Mouse (Mus musculus) hindbrain, embryonic 10.5 days (tissue): ENCODE measurements around the gene Sox5. TPM values are rescaled to one million over a fixed set of nuclear protein-coding genes. Genes with fewer than 3 reads are reported as not detected.

Source experiments
- DNase-seq: peaks from one replicate; pipeline ENCODE4 v3.0.0-alpha.2; 2017; ENCODE audit warnings: low spot score
- H3K27ac ChIP-seq: fragments of 300-500 bp; sonication (generic); 2 replicates; pipeline ENCODE4 v1.5.1; 2016; ENCODE audit warnings: mild to moderate bottlenecking, moderate library complexity
- H3K27me3 ChIP-seq: fragments of 300-500 bp; sonication (generic); 2 replicates; pipeline ENCODE4 v1.6.1; 2016; ENCODE audit warnings: mild to moderate bottlenecking; ENCODE audit not compliant: poor library complexity, insufficient read depth, severe bottlenecking
- H3K36me3 ChIP-seq: fragments of 300-500 bp; sonication (generic); 2 replicates; pipeline ENCODE4 v1.6.1; 2016; ENCODE audit warnings: mild to moderate bottlenecking, moderate library complexity
- H3K4me1 ChIP-seq: fragments of 300-500 bp; sonication (generic); replicated peaks from 2 replicates; pipeline ENCODE4 v1.6.1; 2016; ENCODE audit warnings: mild to moderate bottlenecking
- H3K4me3 ChIP-seq: fragments of 300-500 bp; sonication (generic); 2 replicates; pipeline ENCODE4 v1.5.1; 2016; ENCODE audit warnings: mild to moderate bottlenecking, moderate library complexity
- H3K9me3 ChIP-seq: fragments of 300-500 bp; sonication (generic); 2 replicates; pipeline ENCODE4 v1.6.1; 2016; ENCODE audit warnings: mild to moderate bottlenecking, moderate library complexity
- WGBS: fragments of 180-500 bp; shearing (Covaris S2); methylation state at CpG from one replicate; pipeline ENCODE4 v1.1.7; 2016; 5-methylcytosine and 5-hydroxymethylcytosine counted together
- polyA plus RNA-seq: library from polyadenylated mRNA; unstranded; fragments of >200 nt; fragmentation: Nextera tagmentation; extraction: Ambion mirVana; gene quantifications from 2 replicates; pipeline ENCODE4 v1.2.1, GENCODE M21; 2016

Gene Sox5
- polyA plus RNA-seq, 1 experiment from 2014 or later = 30.6 TPM

DNA sequence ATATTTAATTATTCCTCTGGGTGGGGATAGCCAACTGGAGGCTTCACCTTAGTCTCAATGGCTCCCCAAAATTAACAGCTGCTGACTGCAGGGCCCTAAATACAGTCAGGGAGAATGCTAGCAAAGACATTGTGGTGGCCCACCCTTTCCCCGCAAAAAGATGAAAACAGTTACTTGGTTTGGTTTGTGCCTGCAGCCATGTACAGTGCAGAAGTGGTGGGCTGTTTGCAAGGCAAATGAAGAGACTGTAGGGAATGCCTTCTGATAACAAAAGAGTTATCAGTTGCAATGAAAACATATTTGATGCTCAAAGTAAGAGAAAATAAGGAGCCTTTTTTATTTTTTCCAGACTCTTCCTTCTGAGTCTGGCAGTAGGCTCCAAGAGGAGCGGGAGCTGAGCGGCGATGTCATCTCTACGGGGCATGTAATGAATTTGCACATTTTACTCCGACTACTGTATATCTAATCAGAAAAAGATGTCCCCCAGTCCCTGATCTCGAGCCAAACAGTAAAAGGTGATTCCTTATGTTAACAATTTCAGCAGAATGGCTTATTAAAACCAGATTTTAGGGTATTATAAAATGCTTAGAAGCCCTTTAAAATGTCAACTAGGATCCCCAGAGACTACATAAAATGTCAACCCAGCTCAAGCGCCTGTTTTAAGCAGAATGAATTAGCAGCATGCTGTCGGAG lies 943.2 kb downstream of the Sox5 start:
- DNase-seq = no peak
- Histone ChIP-seq H3K27me3 (no peaks in the 10 kb centered on the region), H3K9me3 (no peaks in the 10 kb centered on the region), H3K27ac (no peak overlapping the region), H3K36me3 (peaks cover 21% of the 10 kb centered on the region), H3K4me3 (no peak overlapping the region), H3K4me1 (no peaks in the 10 kb centered on the region)
- 75% methylated on average over 9 of the region's 9 CpGs for WGBS

DNA sequence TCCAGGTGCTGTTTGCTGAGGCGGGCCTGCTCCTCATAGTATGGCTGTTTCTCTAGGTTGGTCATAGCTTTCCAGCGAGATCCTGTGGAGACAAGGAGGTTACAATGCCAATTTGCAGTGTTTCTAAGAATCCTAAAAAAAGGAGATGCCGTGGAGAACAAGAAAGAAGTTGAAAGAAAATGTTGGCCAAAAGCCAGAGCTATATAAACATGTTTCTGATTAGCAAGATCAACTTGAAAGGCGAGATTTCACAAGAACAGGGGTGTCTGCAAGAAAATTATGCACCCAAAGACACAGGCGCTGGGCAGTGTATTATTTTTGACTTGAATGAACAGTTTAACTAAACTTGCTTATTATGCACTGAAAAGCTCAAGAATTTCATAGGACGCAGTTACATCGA lies 946.4 kb downstream of the Sox5 start:
- H3K27me3 ChIP-seq = no peaks in the 10 kb centered on the region
- H3K36me3 ChIP-seq = peaks cover 32% of the 10 kb centered on the region
- WGBS = 88% methylated on average over 7 of the region's 7 CpGs

DNA sequence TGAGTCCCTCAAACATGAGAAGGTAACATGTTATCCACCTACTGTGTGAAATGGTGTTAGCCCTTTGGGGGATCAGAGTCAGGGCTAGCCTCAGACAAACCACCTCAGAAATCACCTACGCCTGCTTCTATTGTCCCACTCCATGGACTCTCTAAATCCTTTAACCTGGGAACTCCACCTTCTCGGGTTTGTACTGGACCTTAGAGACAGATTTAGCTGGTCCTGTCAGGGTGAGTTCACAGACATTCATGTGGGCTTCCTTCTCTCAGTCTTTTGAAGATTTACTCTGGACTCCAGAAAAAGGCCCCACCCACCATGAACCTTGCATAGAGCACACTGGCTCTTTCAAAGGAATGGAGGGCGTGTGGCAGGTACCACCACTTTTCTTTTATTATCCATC lies 947.8 kb downstream of the Sox5 start:
- WGBS = 95% methylated on average over 3 of the region's 3 CpGs
- Histone ChIP-seq H3K27me3 (no peaks in the 10 kb centered on the region), H3K4me3 (no peak overlapping the region), H3K36me3 (peaks cover 28% of the 10 kb centered on the region), H3K27ac (no peak overlapping the region), H3K4me1 (no peaks in the 10 kb centered on the region), H3K9me3 (no peaks in the 10 kb centered on the region)
- DNase-seq = no peak

More for the DNA sequence above, 946.4 kb downstream of the Sox5 start:
- no peak for DNase-seq
- Histone ChIP-seq H3K27ac (no peak overlapping the region), H3K4me1 (no peaks in the 10 kb centered on the region), H3K4me3 (no peak overlapping the region), H3K9me3 (no peaks in the 10 kb centered on the region)

DNA sequence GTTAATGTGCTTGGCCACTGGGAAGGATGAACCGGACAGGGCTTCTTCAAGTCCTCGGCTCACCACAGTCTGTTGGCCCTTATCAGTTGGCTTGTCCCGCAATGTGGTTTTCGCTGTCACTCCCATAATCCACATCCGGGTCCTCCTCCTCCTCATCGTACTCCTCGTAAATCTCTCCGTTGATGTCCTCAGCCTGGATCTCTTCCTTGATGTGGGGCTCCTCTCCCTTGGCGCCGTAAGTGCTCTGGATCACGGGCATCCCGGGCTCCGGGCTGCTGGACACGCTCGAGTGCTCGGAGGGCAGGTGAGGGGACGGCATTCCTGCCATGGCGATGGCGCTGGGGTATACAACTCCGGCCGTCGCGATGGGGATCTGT lies 948.6 kb downstream of the Sox5 start:
- Histone ChIP-seq H3K27ac (no peak overlapping the region), H3K4me3 (no peak overlapping the region), H3K4me1 (no peaks in the 10 kb centered on the region), H3K27me3 (no peaks in the 10 kb centered on the region), H3K36me3 (peaks cover 28% of the 10 kb centered on the region), H3K9me3 (no peaks in the 10 kb centered on the region)
- WGBS = 94% methylated on average over 23 of the region's 23 CpGs
- no peak for DNase-seq

DNA sequence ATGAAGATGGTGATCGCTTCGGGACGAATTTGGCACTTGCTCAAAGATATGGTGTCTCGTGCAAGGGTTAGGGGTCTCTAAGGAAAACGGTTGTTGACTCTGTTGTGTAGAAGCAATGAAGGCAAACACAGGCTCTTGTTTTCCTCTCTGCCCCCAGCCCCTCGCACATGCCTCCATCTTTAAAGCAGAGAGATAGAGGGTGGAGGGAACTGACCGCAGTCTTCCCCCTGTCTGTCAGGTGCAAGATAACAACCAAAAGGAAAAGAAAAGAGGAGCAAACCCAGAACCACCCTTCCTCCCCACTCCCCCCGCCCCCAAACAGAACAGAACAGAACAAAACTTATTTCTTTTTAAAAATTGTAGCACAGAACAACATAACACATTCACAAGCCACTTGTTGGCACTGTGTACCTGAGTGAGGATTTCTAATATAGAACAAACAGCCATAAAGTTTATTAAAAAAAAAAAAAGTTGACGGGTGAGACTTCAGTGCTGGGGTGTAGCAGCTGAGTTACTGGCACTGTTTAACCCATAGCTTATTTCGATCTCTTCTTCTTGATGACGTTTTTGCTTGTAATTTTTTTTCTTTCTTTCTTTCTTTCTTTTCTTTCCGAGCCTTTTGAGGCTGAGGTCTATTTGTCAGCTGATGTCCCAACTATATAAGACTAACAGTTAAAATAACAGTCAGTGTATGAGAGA lies 949.1 kb downstream of the Sox5 start:
- Histone ChIP-seq H3K9me3 (no peaks in the 10 kb centered on the region), H3K27ac (no peak overlapping the region), H3K4me1 (no peaks in the 10 kb centered on the region), H3K27me3 (no peaks in the 10 kb centered on the region), H3K4me3 (no peak overlapping the region), H3K36me3 (peaks cover 28% of the 10 kb centered on the region)
- DNase-seq = no peak
- 91% methylated on average over 12 of the region's 12 CpGs for WGBS

DNA sequence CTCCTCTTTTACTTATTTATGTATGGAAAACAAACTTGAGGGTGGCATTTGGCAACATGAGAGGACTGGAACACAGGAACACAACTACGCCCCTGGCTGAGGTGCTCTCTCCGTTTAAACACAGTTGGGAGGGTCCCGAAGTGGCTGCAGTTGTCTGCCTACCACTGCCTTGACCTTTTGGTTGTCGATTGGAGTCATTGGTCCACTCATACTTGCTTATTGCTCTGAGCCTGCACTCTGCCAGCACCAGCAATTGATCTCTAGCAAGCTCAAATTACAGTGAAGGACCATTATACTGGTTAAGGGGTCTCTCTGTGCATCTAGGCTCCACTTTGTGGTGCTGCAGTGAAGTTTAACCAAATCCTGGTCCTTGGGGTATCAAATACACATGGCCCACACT lies 950.5 kb downstream of the Sox5 start:
- peaks cover 28% of the 10 kb centered on the region for H3K36me3 ChIP-seq
- WGBS = 80% methylated on average over 4 of the region's 4 CpGs
- H3K9me3 ChIP-seq = no peaks in the 10 kb centered on the region
- no peak overlapping the region for H3K4me3 ChIP-seq
- H3K27ac ChIP-seq = no peak overlapping the region
- H3K27me3 ChIP-seq = no peaks in the 10 kb centered on the region
- no peak for DNase-seq
- no peaks in the 10 kb centered on the region for H3K4me1 ChIP-seq

DNA sequence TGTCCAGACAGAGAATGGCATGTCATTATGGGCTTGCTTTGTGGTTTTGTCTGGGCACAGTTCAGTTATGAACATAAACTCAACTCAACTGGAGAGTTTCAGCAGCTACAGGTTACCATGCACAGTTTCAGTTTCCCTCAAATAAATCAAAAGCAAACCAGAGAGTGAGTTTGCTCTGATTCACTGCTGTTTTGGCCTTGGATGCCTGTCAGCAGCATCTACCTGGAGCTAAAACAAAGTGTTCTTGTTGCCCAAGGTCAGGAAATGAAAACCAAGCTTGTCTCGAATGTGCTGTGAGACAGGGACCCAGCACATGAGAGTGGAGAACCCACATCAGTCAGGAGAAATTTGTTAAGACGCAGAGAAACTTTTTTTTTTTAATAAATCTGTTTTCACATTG lies 951.6 kb downstream of the Sox5 start:
- peaks cover 26% of the 10 kb centered on the region for H3K36me3 ChIP-seq
- no peaks in the 10 kb centered on the region for H3K27me3 ChIP-seq
- WGBS = 77% methylated on average over 2 of the region's 2 CpGs
- no peaks in the 10 kb centered on the region for H3K9me3 ChIP-seq
- DNase-seq = no peak
- no peak overlapping the region for H3K27ac ChIP-seq
- no peaks in the 10 kb centered on the region for H3K4me1 ChIP-seq
- H3K4me3 ChIP-seq = no peak overlapping the region

DNA sequence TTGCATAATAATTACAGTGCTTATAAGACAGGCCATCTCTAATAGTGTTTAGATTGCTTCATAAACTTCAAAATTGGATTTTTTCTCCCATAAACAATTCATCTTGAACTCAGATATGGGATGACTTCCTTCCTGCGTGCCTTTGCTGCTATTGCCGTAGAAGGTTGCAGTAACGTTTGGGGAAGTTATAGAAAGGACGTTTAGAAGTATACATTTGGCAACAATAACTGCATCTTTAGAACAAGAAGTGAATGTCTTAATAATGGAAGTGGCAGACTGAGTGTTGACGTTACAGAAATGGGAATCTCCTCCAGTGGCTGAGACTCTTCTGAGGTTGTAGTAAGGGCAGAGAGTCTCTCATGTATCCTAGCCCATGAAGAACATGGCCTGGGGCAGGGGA lies 955.0 kb downstream of the Sox5 start:
- WGBS = 94% methylated on average over 5 of the region's 5 CpGs
- no peak for DNase-seq
- H3K9me3 ChIP-seq = no peaks in the 10 kb centered on the region
- H3K4me1 ChIP-seq = no peaks in the 10 kb centered on the region
- no peaks in the 10 kb centered on the region for H3K36me3 ChIP-seq
- H3K27ac ChIP-seq = no peak overlapping the region
- no peaks in the 10 kb centered on the region for H3K27me3 ChIP-seq
- no peak overlapping the region for H3K4me3 ChIP-seq

DNA sequence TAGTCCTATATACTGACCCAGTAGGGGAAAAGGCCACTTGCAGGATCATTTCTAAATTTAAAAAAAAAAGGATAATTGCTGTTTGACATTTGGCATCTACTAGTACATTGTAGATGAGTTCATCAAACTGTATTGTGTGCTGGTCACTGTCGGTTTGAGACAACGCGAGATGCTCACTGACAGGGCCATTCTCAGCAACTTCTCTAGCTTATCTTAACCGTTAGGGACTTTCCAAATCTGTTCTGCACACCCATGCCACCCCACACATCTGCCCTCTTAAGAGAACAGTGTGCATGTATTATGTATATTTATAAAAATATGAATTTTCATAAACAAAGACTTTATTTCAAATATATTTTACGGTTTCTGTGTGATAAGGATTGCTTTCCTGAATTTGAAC lies 955.8 kb downstream of the Sox5 start:
- Histone ChIP-seq H3K4me3 (no peak overlapping the region), H3K9me3 (no peaks in the 10 kb centered on the region), H3K27me3 (no peaks in the 10 kb centered on the region), H3K36me3 (no peaks in the 10 kb centered on the region), H3K4me1 (no peaks in the 10 kb centered on the region), H3K27ac (no peak overlapping the region)
- whole genome bisulfite sequencing = 91% methylated on average over 5 of the region's 5 CpGs
- no peak for DNase-seq

DNA sequence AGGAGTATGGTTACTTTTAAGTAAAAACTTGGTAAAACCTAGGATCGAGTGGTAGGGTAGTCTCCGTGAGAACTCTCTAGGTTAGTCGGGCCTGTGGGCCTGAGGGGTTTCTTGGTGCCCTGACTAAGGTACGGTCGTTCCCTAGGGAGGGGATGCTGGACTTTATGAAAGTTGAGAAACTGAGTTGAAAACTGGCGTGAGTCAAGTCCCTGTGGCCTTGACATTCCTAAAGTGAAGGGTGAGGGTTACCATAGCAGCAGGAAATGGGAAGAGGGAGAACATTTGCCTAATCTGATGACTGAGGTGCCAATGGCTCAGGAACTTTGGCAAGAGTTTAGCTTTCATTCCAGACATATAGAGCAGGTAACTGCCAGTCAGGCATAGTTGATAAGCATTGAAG lies 956.7 kb downstream of the Sox5 start:
- Histone ChIP-seq H3K4me1 (no peaks in the 10 kb centered on the region), H3K4me3 (no peak overlapping the region), H3K36me3 (no peaks in the 10 kb centered on the region), H3K9me3 (no peaks in the 10 kb centered on the region), H3K27ac (no peak overlapping the region), H3K27me3 (no peaks in the 10 kb centered on the region)
- DNase-seq = no peak
- WGBS = 73% methylated on average over 6 of the region's 6 CpGs

DNA sequence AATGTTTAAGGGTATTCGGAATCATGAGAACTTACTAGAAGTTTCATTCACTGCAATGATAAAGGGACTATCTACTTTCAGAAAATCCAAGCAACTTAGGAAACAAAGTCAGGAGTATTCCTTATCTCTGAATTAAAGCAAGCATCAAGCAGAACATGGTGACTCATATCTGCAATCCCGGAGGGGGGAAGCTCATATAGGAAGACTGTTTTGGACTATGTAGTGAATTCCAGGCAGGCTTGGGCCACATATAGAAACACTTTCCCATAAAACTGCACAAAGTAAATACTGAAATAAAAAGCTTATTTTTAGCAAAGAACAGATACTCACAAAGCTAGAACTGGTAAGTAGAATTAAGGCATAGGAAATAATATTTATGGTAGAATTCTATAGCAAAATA lies 993.3 kb downstream of the Sox5 start:
- Histone ChIP-seq H3K27me3 (no peaks in the 10 kb centered on the region), H3K9me3 (no peaks in the 10 kb centered on the region), H3K4me1 (no peaks in the 10 kb centered on the region), H3K27ac (no peak overlapping the region), H3K36me3 (no peaks in the 10 kb centered on the region), H3K4me3 (no peak overlapping the region)
- 93% methylated on average over 2 of the region's 2 CpGs for WGBS
- DNase-seq = no peak

DNA sequence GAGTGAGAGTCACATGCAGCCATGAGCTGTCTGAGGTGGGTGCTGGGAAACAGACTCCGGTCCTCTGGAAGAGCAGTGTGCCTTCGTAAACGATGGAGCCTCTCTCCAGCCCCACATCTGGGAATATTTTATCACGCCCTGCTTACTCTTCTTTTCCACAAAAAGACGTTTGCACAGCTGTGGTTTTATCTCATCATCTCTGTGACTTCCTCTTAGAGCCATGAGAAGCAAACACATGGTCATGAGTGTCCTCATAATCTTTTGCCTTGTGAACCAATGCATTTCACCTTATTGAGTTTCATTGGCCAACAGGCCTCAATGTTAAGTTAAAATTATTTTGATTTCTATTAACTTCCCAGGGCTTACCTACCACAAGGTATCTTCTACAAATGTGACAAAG lies 994.4 kb downstream of the Sox5 start:
- Histone ChIP-seq H3K27me3 (no peaks in the 10 kb centered on the region), H3K9me3 (no peaks in the 10 kb centered on the region), H3K4me3 (no peak overlapping the region), H3K27ac (no peak overlapping the region), H3K4me1 (no peaks in the 10 kb centered on the region), H3K36me3 (no peaks in the 10 kb centered on the region)
- WGBS = 88% methylated on average over 5 of the region's 5 CpGs
- no peak for DNase-seq

DNA sequence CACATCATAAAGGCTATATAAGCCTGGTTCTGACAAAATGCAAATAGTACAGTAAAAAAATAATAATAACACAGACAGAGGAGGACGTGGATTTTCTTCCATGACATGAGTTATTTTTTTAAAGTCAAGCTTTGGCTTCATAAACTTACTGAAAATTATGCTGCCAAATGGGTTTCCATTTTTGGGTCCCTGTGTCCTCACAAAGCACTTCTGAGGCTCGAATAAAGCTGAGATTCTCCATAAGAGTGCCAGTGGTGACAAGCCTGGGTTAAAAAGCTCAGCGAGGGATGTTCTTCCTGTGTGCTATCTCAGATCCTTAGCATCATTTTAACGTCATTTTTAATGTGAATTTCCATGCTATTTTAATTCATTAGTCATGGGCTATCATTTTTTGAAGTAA lies 996.1 kb downstream of the Sox5 start:
- Histone ChIP-seq H3K27me3 (no peaks in the 10 kb centered on the region), H3K9me3 (no peaks in the 10 kb centered on the region), H3K4me1 (no peaks in the 10 kb centered on the region), H3K4me3 (no peak overlapping the region), H3K36me3 (no peaks in the 10 kb centered on the region), H3K27ac (no peak overlapping the region)
- DNase-seq = no peak
- WGBS = 87% methylated on average over 4 of the region's 4 CpGs
